Mouse (Mus musculus) heart, postnatal 10 days (tissue): ENCODE measurements around the gene Apol9b. TPM values are rescaled to one million over a fixed set of nuclear protein-coding genes. Genes with fewer than 3 reads are reported as not detected.

ENCODE experiments used
- DNase-seq, 2 experiments: peaks; one replicate each; pipeline ENCODE4 v3.0.0; 2021
- intact Hi-C: fragments of 180-260 bp; cut with DNase I; formaldehyde crosslinking; loops from one replicate; pipeline ENCODE4 v1.15.1; 2025
- total RNA-seq, 2 experiments: library from RNA; stranded (reverse); gene quantifications; 2 replicates each; pipeline ENCODE4 v1.2.3; 2021

Apol9b gene
- total RNA-seq, 2 experiments from 2014 or later: not detected

DNA sequence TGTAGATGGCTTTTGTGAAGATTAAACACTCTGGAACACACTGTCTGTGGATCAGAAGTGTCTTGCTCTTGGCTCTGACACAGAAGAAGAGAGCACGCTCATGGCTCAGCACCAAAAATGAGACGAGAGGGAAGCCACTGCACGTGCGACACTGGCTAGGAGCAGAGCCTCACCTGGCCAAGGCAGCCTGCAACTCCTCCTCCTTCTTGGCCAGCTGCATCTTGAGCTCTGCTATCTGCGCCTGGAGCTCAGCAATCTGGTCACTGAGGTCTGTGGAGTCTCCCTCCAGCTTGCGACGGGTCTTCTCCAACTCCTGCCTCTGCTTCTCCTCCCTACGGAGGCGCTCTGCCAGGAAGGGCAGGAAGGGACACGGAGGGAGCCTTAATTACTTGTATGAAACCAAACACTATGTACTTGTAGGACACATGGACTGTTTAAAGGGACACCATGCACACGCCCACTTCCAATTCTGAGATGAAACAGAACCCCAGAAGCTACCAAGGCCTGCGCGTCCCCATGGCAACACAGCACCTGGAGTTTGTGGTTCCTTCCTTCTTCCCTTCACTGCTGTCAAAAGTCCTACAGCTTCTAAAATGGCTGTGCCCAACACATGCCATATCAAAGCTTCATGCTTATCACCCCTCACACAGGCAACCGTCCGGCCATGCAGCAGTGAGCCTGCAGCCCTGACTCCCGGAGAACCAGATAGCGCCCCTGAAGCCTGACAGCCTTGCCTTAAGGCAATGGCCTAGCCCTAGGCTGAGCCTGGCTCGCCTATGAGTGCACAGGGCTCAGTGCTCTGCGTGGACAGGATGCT lies 44.5 kb downstream of the Apol9b start:
- intact Hi-C loops: no loop called here
- no peak for DNase-seq

GRCm38 (mm10) chr15:77774303-77774702 lies 45.5 kb downstream of the Apol9b start:
- DNase-seq: no peak
- intact Hi-C loops: no loop called here

DNA sequence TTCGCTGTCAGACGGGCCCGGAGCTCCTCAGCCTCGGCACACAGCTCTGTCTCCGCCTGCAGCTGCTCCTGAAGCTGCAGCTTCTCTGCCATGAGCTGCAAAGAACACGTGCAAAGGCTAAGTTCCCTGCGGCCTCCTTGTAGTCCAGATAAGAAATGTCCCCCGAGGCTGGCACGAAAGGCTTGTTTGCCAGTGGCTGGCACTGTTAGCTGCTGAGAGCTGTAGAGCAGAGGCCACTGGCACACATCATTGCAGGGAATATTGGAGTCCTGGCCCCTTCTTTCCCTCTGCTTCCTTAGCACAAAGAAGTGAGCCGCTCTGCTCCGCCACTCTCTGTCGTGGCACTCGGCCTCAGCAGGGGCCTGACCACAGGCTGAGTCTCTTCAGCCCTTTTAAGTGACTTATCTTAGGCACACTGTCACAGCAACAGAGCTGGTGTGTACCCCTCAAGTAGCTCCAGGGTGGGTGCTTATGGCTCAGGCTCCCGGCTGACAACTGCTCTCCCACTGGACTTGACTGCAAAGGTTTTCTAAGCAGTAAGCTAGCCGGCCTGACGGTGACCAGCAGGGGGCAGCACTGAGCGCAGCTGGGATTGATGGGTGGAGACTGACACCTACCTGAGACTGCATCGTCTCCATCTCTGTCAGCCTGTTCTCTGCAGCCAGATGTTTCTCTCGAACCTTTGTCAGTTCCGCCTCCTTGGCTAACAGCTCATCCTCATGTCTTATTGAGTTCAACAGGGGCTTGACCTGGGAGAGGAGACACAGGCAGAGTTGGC lies 46.5 kb downstream of the Apol9b start:
- intact Hi-C loops: loop anchor here (1.0 kb wide), 1 partner anchor 142 kb away; no protein-coding TSS in a partner anchor
- peak; percentile 78 to 90 for DNase-seq

GRCm38 (mm10) chr15:77782449-77783014 lies 53.7 kb downstream of the Apol9b start:
- DNase-seq: peak; percentile 43 to 71
- intact Hi-C loops: loop anchor here (2.0 kb wide), 1 partner anchor 58 kb away; no protein-coding TSS in a partner anchor

DNA sequence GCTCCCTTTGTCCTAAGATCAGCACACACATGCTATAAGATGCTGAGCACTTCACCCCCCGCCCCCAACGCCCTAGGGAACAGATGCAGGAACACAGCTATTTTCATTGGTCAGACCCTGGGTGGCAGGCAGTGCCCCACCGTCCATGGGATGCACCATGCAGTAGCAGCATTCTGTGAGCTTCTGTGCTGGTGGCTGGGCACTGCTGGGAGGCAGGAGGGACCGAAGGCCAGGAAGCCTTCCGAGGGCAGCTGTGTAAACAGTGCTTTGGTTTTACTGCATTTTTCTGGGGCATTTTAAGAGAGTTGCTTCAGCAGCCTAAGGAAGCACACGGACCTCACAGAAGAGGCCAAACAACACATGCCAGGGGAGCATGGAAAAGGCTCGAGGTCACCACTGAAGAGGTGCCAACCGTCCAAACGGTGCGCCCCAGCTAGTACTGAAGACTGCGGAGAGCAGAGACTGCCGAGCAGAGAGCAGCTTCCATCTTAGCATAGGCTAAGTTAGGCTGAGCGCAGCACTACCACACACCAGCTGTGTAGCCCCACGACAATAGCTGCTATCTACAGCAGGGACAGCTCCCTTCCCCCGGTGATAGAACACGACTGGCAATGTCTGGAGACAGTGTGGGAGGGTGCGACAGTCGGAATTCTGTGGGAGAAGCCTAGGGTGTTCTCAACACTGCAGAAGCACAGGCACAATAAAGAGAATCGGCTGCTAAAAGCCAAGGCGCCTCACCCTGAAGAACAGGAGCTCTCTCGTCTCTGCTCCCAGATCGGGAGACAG lies 55.4 kb downstream of the Apol9b start:
- DNase-seq: no peak
- intact Hi-C loops: no loop called here

- intact Hi-C loops: no loop called here
- no peak for DNase-seq
Measured at GRCm38 (mm10) chr15:77785807-77786206, 57.0 kb downstream of the Apol9b start.

Other genes with a start within 250 kb of the Apol9b start
- gene Apol11a, start 220.8 kb upstream of the Apol9b start, total RNA-seq: not detected
- not detected for gene Apol7c, start 195.7 kb upstream of the Apol9b start, total RNA-seq
- gene 1700025B11Rik, start 167.1 kb upstream of the Apol9b start, total RNA-seq: not detected
- gene Apol10b, start 132.9 kb upstream of the Apol9b start, total RNA-seq: under 1 TPM; 0.22 to 0.36 TPM
- not detected for gene Gm36245, start 129.8 kb upstream of the Apol9b start, total RNA-seq
- under 1 TPM; 0.17 to 0.77 TPM for gene Apol11b, start 85.8 kb upstream of the Apol9b start, total RNA-seq
- under 1 TPM in 1 of 2 experiments, not detected in 1; 0.15 TPM for gene Apol7e, start 30.2 kb upstream of the Apol9b start, total RNA-seq
- gene Apol8, start 28.0 kb downstream of the Apol9b start, total RNA-seq: not detected
- gene Myh9, start 113.1 kb downstream of the Apol9b start, total RNA-seq: 100 to 1,000 TPM; 206 to 221 TPM
- 100 to 1,000 TPM; 200 to 221 TPM for gene Txn2, start 200.0 kb downstream of the Apol9b start, total RNA-seq
- gene Foxred2, start 227.7 kb downstream of the Apol9b start, total RNA-seq: under 1 TPM; 0.20 to 0.38 TPM
- gene Eif3d, start 241.8 kb downstream of the Apol9b start, total RNA-seq: 10 to 100 TPM; 91.8 to 94.0 TPM